Mouse (Mus musculus): ENCODE measurements around the gene Il20ra. TPM values are rescaled to one million over a fixed set of nuclear protein-coding genes. Genes with fewer than 3 reads are reported as not detected.

The Il20ra gene
- 0.31 TPM for total RNA-seq (2023)

DNA sequence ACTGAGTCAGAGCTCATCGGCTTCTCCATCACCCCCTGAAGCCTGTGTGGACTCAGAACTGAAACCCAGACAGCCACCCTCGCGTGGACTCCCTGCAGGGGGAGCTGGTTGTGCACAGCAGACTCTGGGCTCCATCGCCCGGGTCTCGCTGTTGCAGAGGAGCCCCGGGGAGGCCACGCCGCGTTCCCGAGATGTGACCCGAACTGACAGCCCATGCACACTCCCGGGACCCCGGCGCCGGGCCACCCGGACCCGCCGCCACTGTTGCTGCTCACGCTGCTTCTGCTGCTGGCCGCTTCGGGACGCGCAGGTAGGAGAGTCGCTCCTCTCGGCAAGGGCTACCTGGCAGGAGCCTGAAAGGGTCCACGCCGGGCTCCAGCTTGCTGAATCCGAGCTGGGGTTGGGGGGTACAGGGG, at the start of gene Il20ra:
Gene Il20ra, plus strand, starts transcription at position 150 of the 416 bp plus-strand sequence.

Other genes with a start within 250 kb of the Il20ra start
- 355 TPM for gene Ifngr1, start 120.6 kb upstream of the Il20ra start, total RNA-seq (2023)
- gene Il22ra2, start 90.6 kb upstream of the Il20ra start, total RNA-seq (2023) = 0.34 TPM
- gene Slc35d3, start 138.9 kb downstream of the Il20ra start, total RNA-seq (2023) = not detected
- gene Pex7, start 195.1 kb downstream of the Il20ra start, total RNA-seq (2023) = 14.8 TPM
- gene Map3k5, start 221.9 kb downstream of the Il20ra start, total RNA-seq (2023) = 62.9 TPM